Mouse (Mus musculus) ovary, adult 18-20 months (tissue): ENCODE results near the gene Wdr6.

Experiments
- DNase-seq: peaks from one replicate; pipeline ENCODE4 v3.0.0; 2022; ENCODE audit warnings: low spot score, mixed read lengths

Gene Wdr6

GRCm38 (mm10) chr9:108523341-108523740, 55.2 kb downstream of the Wdr6 start:
- DNase-seq: no peak
